Mouse (Mus musculus) liver, adult 10 weeks (tissue): Measurements from ENCODE around the gene Sh2d1b2. TPM values are rescaled to one million over a fixed set of nuclear protein-coding genes. Genes with fewer than 3 reads are reported as not detected.

Experiments used
- polyA plus RNA-seq: library from polyadenylated mRNA; stranded (reverse); fragments of 350-450 nt; fragmentation: Illumina TruSeq; extraction: RNeasy Lipid Tissue Mini Kit (QIAGEN cat#74804); gene quantifications from one replicate; pipeline ENCODE4 v1.2.3, GENCODE M21; 2014; ENCODE audit warnings: low read depth, low replicate concordance

Gene Sh2d1b2
- not detected for polyA plus RNA-seq

GRCm38 (mm10) chr1:170232688-170233087 lies at the start of gene Sh2d1b2:
Gene Sh2d1b2 (plus strand): TSS chr1:170232749.

DNA sequence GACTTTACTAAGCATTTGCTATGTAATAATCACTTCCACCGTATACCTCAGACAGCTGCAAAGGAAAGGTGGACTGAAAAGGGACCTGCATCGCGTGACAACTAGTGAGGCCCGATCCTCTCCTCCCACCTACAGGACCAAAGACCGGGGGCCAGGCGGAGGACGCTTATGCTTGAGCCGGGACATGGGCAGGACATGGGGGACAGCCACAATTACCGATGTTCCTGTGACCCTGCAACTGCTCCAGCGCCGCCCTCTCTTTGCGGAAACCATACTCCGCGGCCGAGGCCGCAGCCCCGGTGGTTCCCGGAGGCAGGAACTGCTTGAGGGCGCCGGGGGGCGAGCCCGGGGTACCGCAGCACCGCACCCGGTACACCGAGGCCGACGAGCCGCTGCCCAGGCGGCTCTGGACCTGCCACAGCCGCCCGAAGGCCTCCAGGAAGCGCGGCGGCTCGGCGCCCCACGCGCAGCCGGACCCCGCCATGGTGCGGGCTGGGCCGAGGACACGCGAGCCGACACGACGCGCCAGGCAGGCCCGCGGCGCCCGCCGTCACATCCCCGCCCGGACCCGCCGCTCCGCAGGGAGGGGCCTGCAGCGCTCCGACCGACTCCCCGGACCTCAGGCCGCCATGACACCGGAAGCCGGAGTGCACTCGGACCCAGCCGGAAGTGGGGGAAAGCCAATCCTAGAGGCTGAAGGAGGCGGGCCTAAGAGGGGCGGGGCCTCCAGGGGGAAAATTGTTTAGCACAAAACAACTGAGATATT lies 17.6 kb upstream of the Sh2d1b2 start, which contains the start of gene Uhmk1:
Uhmk1 (minus strand) TSS at position 641 of the 766 bp plus-strand sequence.

DNA sequence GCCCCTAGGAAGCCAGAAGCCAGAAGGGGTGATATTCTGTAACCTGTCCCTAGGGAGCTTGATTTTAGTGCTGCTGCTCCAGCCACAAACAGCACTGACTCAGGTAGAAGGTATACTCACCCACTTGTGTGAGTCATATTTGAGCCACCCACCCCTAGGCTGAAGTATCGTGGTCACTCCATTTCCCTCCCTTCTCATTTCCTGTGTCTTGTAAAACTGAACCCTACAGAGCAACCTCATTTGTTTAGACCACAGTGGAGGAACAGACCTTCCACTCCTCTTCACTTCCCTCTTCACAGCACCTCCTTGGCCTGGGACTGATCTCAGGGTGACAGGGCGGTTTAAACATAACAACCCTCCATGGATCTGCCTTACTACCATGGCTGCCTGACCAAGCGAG lies 44.5 kb downstream of the Sh2d1b2 start, which contains the start of gene Sh2d1b1:
Sh2d1b1 (plus strand) TSS at position 305 of the 400 bp plus-strand sequence.

Other genes with a start within 250 kb of the Sh2d1b2 start
- 3.5 TPM for gene Ddr2, start 122.0 kb upstream of the Sh2d1b2 start, polyA plus RNA-seq
- gene Uap1, start 57.8 kb upstream of the Sh2d1b2 start, polyA plus RNA-seq = 37.4 TPM
- 35.3 TPM for gene Uhmk1, start 17.4 kb upstream of the Sh2d1b2 start, polyA plus RNA-seq
- gene Sh2d1b1, start 44.6 kb downstream of the Sh2d1b2 start, polyA plus RNA-seq = 0.13 TPM
- 1.5 TPM for gene Gm7694, start 73.6 kb downstream of the Sh2d1b2 start, polyA plus RNA-seq
- not detected for gene Spata46, start 76.1 kb downstream of the Sh2d1b2 start, polyA plus RNA-seq